Mouse (Mus musculus) cortical plate, adult 2 months (tissue): ENCODE data around the gene Rpl15.

ENCODE experiments used
- CTCF ChIP-seq: fragments of 200-500 bp; IDR thresholded peaks from 2 replicates; pipeline ENCODE4 v1.5.1; 2011; ENCODE audit warnings: mild to moderate bottlenecking, control low read depth, low read length; ENCODE audit not compliant: insufficient read depth; ENCODE audit errors: extremely low read depth
- POLR2A ChIP-seq: fragments of 200-500 bp; IDR thresholded peaks from 2 replicates; pipeline ENCODE4 v1.6.1; 2011; ENCODE audit warnings: mild to moderate bottlenecking, low read length, control low read depth; ENCODE audit not compliant: insufficient read depth; ENCODE audit errors: extremely low read depth

DNA sequence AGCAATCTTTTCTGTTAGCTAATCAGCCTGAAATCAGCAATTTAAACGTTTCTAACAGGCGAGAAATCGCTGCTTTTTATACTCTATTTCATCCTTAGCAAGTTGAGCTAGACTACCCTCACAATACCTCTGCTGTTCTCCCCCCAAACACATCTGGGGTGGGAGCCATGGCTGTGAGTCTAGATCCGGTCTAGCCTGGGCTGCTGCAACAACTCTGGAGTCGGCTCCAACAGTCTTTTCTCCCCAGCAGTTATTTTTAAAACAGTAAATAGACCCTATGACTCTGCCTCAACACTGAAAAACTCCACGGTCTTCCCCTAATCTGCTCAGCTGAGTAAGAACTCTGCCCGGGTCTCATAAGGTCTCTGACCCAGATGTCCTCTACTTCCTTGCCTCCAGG, 31.1 kb downstream of the Rpl15 start:
- no peak for TF ChIP-seq POLR2A
- TF ChIP-seq CTCF = no peak
